Mouse (Mus musculus) cortical plate, adult 2 months (tissue): ENCODE measurements around the gene Crtc2.

Experiments
- CTCF ChIP-seq: fragments of 200-500 bp; IDR thresholded peaks from 2 replicates; pipeline ENCODE4 v1.5.1; 2011; ENCODE audit warnings: mild to moderate bottlenecking, control low read depth, low read length; ENCODE audit not compliant: insufficient read depth; ENCODE audit errors: extremely low read depth
- POLR2A ChIP-seq: fragments of 200-500 bp; IDR thresholded peaks from 2 replicates; pipeline ENCODE4 v1.6.1; 2011; ENCODE audit warnings: mild to moderate bottlenecking, low read length, control low read depth; ENCODE audit not compliant: insufficient read depth; ENCODE audit errors: extremely low read depth

DNA sequence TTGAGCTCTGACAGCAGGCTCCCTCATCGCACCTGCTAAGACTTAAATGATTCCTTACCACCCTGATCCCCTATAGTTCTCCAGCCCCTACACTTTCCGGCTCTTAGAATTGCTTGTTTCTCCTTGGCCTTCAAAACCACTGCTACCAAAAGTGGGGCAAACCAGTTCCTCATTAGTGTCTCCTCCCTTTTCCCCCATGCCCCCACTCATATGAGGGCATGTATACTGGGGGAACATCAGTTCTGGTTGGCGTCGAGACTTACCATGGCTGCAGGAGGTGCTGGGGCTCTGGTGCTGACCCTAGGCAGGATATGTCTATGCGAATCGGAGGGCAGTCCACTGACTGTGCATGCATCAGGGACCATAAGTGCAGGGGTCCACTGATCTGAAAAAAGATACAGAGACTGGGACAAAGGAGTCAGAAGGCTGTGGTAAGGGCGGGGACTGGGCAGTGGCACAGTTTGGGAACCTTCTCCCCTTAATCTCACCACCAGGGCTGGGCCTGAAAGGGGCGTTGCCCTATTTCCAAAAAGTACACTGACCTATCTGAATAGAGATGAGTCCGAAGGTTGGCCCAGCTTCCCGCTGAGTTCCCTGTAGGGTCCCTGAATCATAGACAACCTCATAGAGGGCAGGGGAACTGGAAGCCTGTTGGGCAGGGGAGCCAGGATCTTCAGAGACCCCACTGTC is 12.1 kb upstream of the Crtc2 start:
- TF ChIP-seq CTCF (no peak), POLR2A (no peak)
